Mouse (Mus musculus): Measurements from ENCODE around the gene Sema4d.

Sema4d gene

DNA sequence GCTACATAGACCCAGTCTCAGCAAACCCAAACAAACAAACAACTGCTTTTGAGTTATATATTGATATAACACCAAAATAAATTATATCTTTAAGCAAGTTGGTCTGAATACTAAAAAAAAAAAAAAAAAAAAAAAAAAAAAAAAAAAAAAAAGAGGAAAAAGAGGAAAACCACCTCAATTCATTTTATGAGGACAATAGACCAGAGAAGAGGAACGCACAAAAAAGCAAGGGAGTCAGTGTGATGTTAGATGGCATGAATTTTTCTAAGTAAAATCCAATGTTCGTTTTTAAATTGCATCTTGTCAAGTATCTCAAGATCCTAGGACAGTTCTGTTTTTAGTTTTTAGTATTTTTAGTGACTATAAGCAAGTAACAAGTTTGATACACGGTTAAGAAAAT lies 152.1 kb downstream of the Sema4d start:
- no peak for DNase-seq (ENCODE audit: low spot score)

DNA sequence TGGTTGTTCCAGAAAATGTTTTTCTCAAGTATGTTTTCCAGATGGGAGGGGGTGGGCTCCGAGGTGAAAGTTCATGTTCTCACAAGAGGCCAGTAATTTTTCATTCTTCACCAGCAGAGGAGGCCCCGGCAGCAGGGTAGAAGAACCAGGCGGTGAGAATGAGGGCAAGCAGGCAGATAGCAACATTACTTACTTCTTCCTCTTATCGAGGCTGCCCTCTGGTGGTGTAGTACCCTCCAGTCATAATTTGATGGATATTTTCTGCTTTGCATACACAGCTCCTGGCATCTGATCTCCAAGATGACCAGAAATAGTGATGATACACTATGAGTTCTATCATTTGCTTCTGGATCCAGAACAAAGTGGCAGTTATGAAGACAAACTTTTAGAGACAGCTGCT lies 154.6 kb downstream of the Sema4d start:
- no peak for DNase-seq (ENCODE audit: low spot score)

Measured in spleen, adult 12 weeks (tissue).